Mouse (Mus musculus): ENCODE measurements at regions not wholly inside any gene's neighbourhood (a gene's known extent, or its start where the extent isn't known, plus 50 kb on each side); places are given as distances from the start of the nearest gene placed in this dataset.

GRCm38 (mm10) chr15:52570256-52570655, 1314.5 kb upstream of the Gm7489 start:
- DNase-seq (ENCODE audit: low spot score): no peak

- no peak for DNase-seq (ENCODE audit: low spot score)
These were observed 1307.1 kb upstream of the Gm7489 start for GRCm38 (mm10) chr15:52577614-52578013.

- no peak for DNase-seq (ENCODE audit: low spot score)
These were observed 1295.3 kb upstream of the Gm7489 start for GRCm38 (mm10) chr15:52589391-52589790.

GRCm38 (mm10) chr15:52599511-52599910, 1285.2 kb upstream of the Gm7489 start:
- no peak for DNase-seq (ENCODE audit: low spot score)

- DNase-seq (ENCODE audit: low spot score): no peak
These were observed 1284.7 kb upstream of the Gm7489 start for GRCm38 (mm10) chr15:52599957-52600356.

- DNase-seq (ENCODE audit: low spot score): no peak
These were observed 1244.9 kb upstream of the Gm7489 start for GRCm38 (mm10) chr15:52639790-52640189.

GRCm38 (mm10) chr15:52645961-52646360, 1238.7 kb upstream of the Gm7489 start:
- no peak for DNase-seq (ENCODE audit: low spot score)

GRCm38 (mm10) chr15:52657916-52658315, 1226.8 kb upstream of the Gm7489 start:
- DNase-seq (ENCODE audit: low spot score): no peak

Measured in urinary bladder, adult 2 months (tissue).